Comparison of ENCODE assay signal across 8 mouse cellular contexts in genomic region chr2:69897039-69897617, GRCm38 (mm10). TPM values are rescaled to one million over a fixed set of nuclear protein-coding genes. Genes with fewer than 3 reads are reported as not detected.
DNase-seq lines count a peak whose midpoint lies in the region; ATAC-seq and TF ChIP-seq lines count a peak whose summit lies in the region.

Gene Ubr3, plus strand, starts transcription at chr2:69897246.

- ATAC-seq in forebrain, postnatal 0 days, result peak; percentile 99
- peak; percentile 99 for ATAC-seq in lung, embryonic 15.5 days (ENCODE audit: borderline replicate concordance, extremely low read depth, low FRiP score, low TSS enrichment)

- peak; percentile 82 to 99; a peak in 3 of 4 replicates for TF ChIP-seq POLR2A in MEL (IDR thresholded peaks at IDR 0.05; ENCODE audit: control insufficient read depth in 1 of 2, insufficient read depth in 1 of 2, low read depth in 1 of 2, low read length in 2 of 2, poor library complexity in 1 of 2)
- peak; percentile 23; the same call in 1 of the 2 replicates for TF ChIP-seq POLR2A in cerebellum, adult 2 months (IDR thresholded peaks at IDR 0.05; ENCODE audit: borderline replicate concordance, insufficient read depth, low read length)

- H3K79me2 ChIP-seq in MEL (ENCODE audit: control insufficient read depth, insufficient read depth, low read length, poor library complexity), result peaks cover 24% of the 10 kb centered on the region

- H3K27ac ChIP-seq in MEL (ENCODE audit: control insufficient read depth, low read depth, low read length), result peak within 1 kb of the TSS; percentile 66
- H3K27ac ChIP-seq in cerebellum, adult 2 months (ENCODE audit: insufficient read depth, low read length), result peak within 1 kb of the TSS; percentile 74
- peak within 1 kb of the TSS; percentile 95 for H3K27ac ChIP-seq in forebrain, postnatal 0 days (ENCODE audit: low read depth, low read length)
- H3K27ac ChIP-seq in lung, embryonic 15.5 days, result peak within 1 kb of the TSS; percentile 86

- H3K36me3 ChIP-seq in MEL (ENCODE audit: control insufficient read depth in 1 of 2, insufficient read depth in 2 of 2, low read length in 2 of 2), result peaks cover 4 to 19% of the 10 kb centered on the region in 2 experiments; a peak in 2 of 4 replicates
- no peaks in the 10 kb centered on the region for H3K36me3 ChIP-seq in forebrain, postnatal 0 days (ENCODE audit: insufficient read depth)
- no peaks in the 10 kb centered on the region for H3K36me3 ChIP-seq in lung, embryonic 15.5 days

- no peak for TF ChIP-seq EP300 in MEL (IDR thresholded peaks at IDR 0.05; ENCODE audit: low read depth in 1 of 2, low read length in 2 of 2)

- DNase-seq in MEL (ENCODE audit: low read depth, low spot score), result peak; percentile 97
- peak; percentile 95 to 96 for DNase-seq in cerebellum, adult 2 months
- DNase-seq in forebrain, postnatal 0 days, result peak; percentile 96
- DNase-seq in heart, postnatal 4 days, result peak; percentile 99
- DNase-seq in layer of hippocampus, adult 8-10 months (ENCODE audit: low spot score in 2 of 2), result peak; percentile 92 to 96
- DNase-seq in ovary, adult 18-20 months (ENCODE audit: low spot score), result peak; percentile 95
- DNase-seq in thymus, postnatal 0 days (ENCODE audit: low spot score), result peak; percentile 97

- peak within 1 kb of the TSS; percentile 95 for H3K9ac ChIP-seq in MEL (ENCODE audit: control insufficient read depth, low read depth, low read length, poor library complexity, severe bottlenecking)
- peak within 1 kb of the TSS; percentile 99 for H3K9ac ChIP-seq in forebrain, postnatal 0 days
- peak within 1 kb of the TSS; percentile 90 for H3K9ac ChIP-seq in lung, embryonic 15.5 days

- peaks cover 8 to 9% of the 10 kb centered on the region in 2 experiments for H3K4me1 ChIP-seq in MEL (ENCODE audit: control insufficient read depth in 1 of 2, insufficient read depth in 2 of 2, low read length in 2 of 2)
- no peaks in the 10 kb centered on the region for H3K4me1 ChIP-seq in cerebellum, adult 2 months (ENCODE audit: control insufficient read depth, insufficient read depth, low read length)
- no peaks in the 10 kb centered on the region; the same call in 1 of the 2 replicates for H3K4me1 ChIP-seq in forebrain, postnatal 0 days (ENCODE audit: insufficient read depth)
- peaks cover 7% of the 10 kb centered on the region for H3K4me1 ChIP-seq in lung, embryonic 15.5 days

- TF ChIP-seq RAD21 in MEL (IDR thresholded peaks at IDR 0.05; ENCODE audit: low read depth, low read length), result no peak

- peak within 1 kb of the TSS; percentile 72 to 99 for H3K4me3 ChIP-seq in MEL (ENCODE audit: control insufficient read depth in 1 of 2, insufficient read depth in 1 of 2, low read depth in 2 of 2, low read length in 2 of 2)
- peak within 1 kb of the TSS; percentile 88 for H3K4me3 ChIP-seq in cerebellum, adult 2 months (replicated peaks; ENCODE audit: insufficient read depth, low read depth, low read length)
- H3K4me3 ChIP-seq in forebrain, postnatal 0 days (ENCODE audit: low read depth, low read length), result peak within 1 kb of the TSS; percentile 99
- peak within 1 kb of the TSS; percentile 73 for H3K4me3 ChIP-seq in lung, embryonic 15.5 days

- H3K27me3 ChIP-seq in MEL (ENCODE audit: control insufficient read depth in 1 of 2, insufficient read depth in 2 of 2, low read length in 2 of 2), result no peaks in the 10 kb centered on the region
- no peaks in the 10 kb centered on the region for H3K27me3 ChIP-seq in cerebellum, adult 2 months (ENCODE audit: control insufficient read depth, insufficient read depth, low read length)
- no peaks in the 10 kb centered on the region for H3K27me3 ChIP-seq in forebrain, postnatal 0 days (ENCODE audit: insufficient read depth, low read length)
- no peaks in the 10 kb centered on the region for H3K27me3 ChIP-seq in lung, embryonic 15.5 days

- 2% methylated on average over 58 of the region's 65 CpGs for WGBS in cerebellum, adult 2 months
- under 1% methylated on average over 64 of the region's 65 CpGs for WGBS in forebrain, postnatal 0 days
- under 1% methylated on average over 65 of the region's 65 CpGs for WGBS in lung, embryonic 15.5 days

- no peak for TF ChIP-seq CTCF in MEL (IDR thresholded peaks at IDR 0.05 in 2 of 3, conservative IDR thresholded peaks at IDR 0.05 in 1 of 3; ENCODE audit: control insufficient read depth in 1 of 3, insufficient read depth in 1 of 3, low read depth in 2 of 3, low read length in 3 of 3, poor library complexity in 1 of 3, severe bottlenecking in 1 of 3)
- no peak for TF ChIP-seq CTCF in cerebellum, adult 2 months (IDR thresholded peaks at IDR 0.05; ENCODE audit: borderline replicate concordance, insufficient read depth, low read depth, low read length)
- TF ChIP-seq CTCF in forebrain, postnatal 0 days (IDR thresholded peaks at IDR 0.05; ENCODE audit: low read depth), result no peak

- peak within 1 kb of the TSS; percentile 85 for H3K4me2 ChIP-seq in forebrain, postnatal 0 days (ENCODE audit: low read depth)
- peak within 1 kb of the TSS; percentile 87 for H3K4me2 ChIP-seq in lung, embryonic 15.5 days

- H3K9me3 ChIP-seq in MEL (replicated peaks; ENCODE audit: insufficient read depth, low read length), result no peaks in the 10 kb centered on the region
- H3K9me3 ChIP-seq in forebrain, postnatal 0 days (ENCODE audit: low read length), result no peaks in the 10 kb centered on the region
- H3K9me3 ChIP-seq in lung, embryonic 15.5 days, result no peaks in the 10 kb centered on the region

TF ChIP-seq in MEL, 35 proteins besides CTCF, POLR2A, EP300 and RAD21:
- no peak for TF ChIP-seq JUND (IDR thresholded peaks at IDR 0.05; ENCODE audit: low read depth, low read length)
- no peak; the same call in 1 of the 2 replicates for TF ChIP-seq KAT2A (conservative IDR thresholded peaks at IDR 0.05; ENCODE audit: low read depth, low read length)
- 0 out of 2 replicates have a peak, but pooled peaks have one; percentile 5 for TF ChIP-seq ETS1 (IDR thresholded peaks at IDR 0.05; ENCODE audit: low read depth, low read length)
- TF ChIP-seq E2F4 (IDR thresholded peaks at IDR 0.05; ENCODE audit: borderline replicate concordance, low read depth, low read length), result no peak
- TF ChIP-seq NELFE (IDR thresholded peaks at IDR 0.05; ENCODE audit: low read depth, low read length), result peak; percentile 85
- TF ChIP-seq NRF1 (IDR thresholded peaks at IDR 0.05; ENCODE audit: insufficient read depth, low read depth, low read length, poor library complexity, severe bottlenecking), result peak; percentile 48; the same call in 1 of the 2 replicates
- no peak for TF ChIP-seq USF2 (IDR thresholded peaks at IDR 0.05; ENCODE audit: borderline replicate concordance in 1 of 2, insufficient read depth in 1 of 2, low read depth in 1 of 2, low read length in 2 of 2)
- peak; percentile 39; the same call in 1 of the 2 replicates for TF ChIP-seq SIN3A (IDR thresholded peaks at IDR 0.05; ENCODE audit: low read length)
- TF ChIP-seq MAZ (IDR thresholded peaks at IDR 0.05; ENCODE audit: low read depth, low read length), result peak; percentile 80
- TF ChIP-seq POLR2AphosphoS5 (IDR thresholded peaks at IDR 0.05; ENCODE audit: borderline replicate concordance, low read depth, low read length), result no peak
- no peak for TF ChIP-seq TBP (IDR thresholded peaks at IDR 0.05; ENCODE audit: low read depth, low read length)
- no peak for TF ChIP-seq GABPA (IDR thresholded peaks at IDR 0.05; ENCODE audit: low read depth, low read length)
- TF ChIP-seq ZKSCAN1 (IDR thresholded peaks at IDR 0.05; ENCODE audit: low read depth, low read length), result no peak
- 0 out of 2 replicates have a peak, but pooled peaks have one; percentile 25 for TF ChIP-seq TCF12 (IDR thresholded peaks at IDR 0.05; ENCODE audit: low read depth, low read length)
- TF ChIP-seq ZNF384 (IDR thresholded peaks at IDR 0.05; ENCODE audit: low read depth, low read length), result no peak
- no peak for TF ChIP-seq MYC (IDR thresholded peaks at IDR 0.05; ENCODE audit: low read depth, low read length)
- 0 out of 2 replicates have a peak, but pooled peaks have one; percentile 3 for TF ChIP-seq MXI1 (IDR thresholded peaks at IDR 0.05; ENCODE audit: low read depth, low read length)
- no peak for TF ChIP-seq ZC3H11A (IDR thresholded peaks at IDR 0.05; ENCODE audit: low read depth, low read length)
- TF ChIP-seq HCFC1 (IDR thresholded peaks at IDR 0.05; ENCODE audit: low read depth, low read length), result peak; percentile 77
- no peak for TF ChIP-seq USF1 (IDR thresholded peaks at IDR 0.05; ENCODE audit: low read depth, low read length)
- peak; percentile 66; the same call in 1 of the 2 replicates for TF ChIP-seq ZMIZ1 (IDR thresholded peaks at IDR 0.05; ENCODE audit: low read depth, low read length)
- TF ChIP-seq RCOR1 (IDR thresholded peaks at IDR 0.05; ENCODE audit: low read depth, low read length), result no peak
- peak; percentile 98 for TF ChIP-seq CHD2 (IDR thresholded peaks at IDR 0.05; ENCODE audit: low read length)
- no peak for TF ChIP-seq MAFK (IDR thresholded peaks at IDR 0.05; ENCODE audit: borderline replicate concordance, low read depth, low read length)
- no peak for TF ChIP-seq MEF2A (IDR thresholded peaks at IDR 0.05; ENCODE audit: extremely low read depth, insufficient replicate concordance, low read depth, low read length, poor library complexity, severe bottlenecking)
- TF ChIP-seq CHD1 (IDR thresholded peaks at IDR 0.05; ENCODE audit: low read depth, low read length), result no peak

RNA-seq across cellular contexts. Expression of gene Ubr3, which starts in this region (rescaled TPM):
- 10.1 and 13.5 TPM in 2 replicates for total RNA-seq in MEL (2012; rRNA removed)
- polyA plus RNA-seq in MEL (2012; ENCODE audit: insufficient read depth in 1 of 2, insufficient read length in 2 of 2, low read depth in 1 of 2, low replicate concordance in 2 of 2, missing spikeins in 1 of 2), result 100 to 1,000 TPM in 1 of 2 experiments, 10 to 100 TPM in 1; 25.3 to 188 TPM
- polyA plus RNA-seq in cerebellum, adult 2 months (2012; rRNA removed), result 63.2 and 67.5 TPM in 2 replicates
- total RNA-seq in forebrain, postnatal 0 days (2014; rRNA removed), result 42.9 and 53.9 TPM in 2 replicates
- 7.7 and 10.9 TPM in 2 replicates for polyA plus RNA-seq in forebrain, postnatal 0 days (2015; fragmentation: Nextera tagmentation; extraction: Ambion mirVana)
- total RNA-seq in heart, postnatal 4 days (2021), result 10 to 100 TPM; 87.2 to 88.7 TPM
- 100 to 1,000 TPM; 108 to 133 (median 128) TPM for total RNA-seq in layer of hippocampus, adult 8-10 months (2022)
- polyA plus RNA-seq in lung, embryonic 15.5 days (2015; fragmentation: Nextera tagmentation; extraction: Ambion mirVana), result 10.8 and 13.3 TPM in 2 replicates
- polyA plus RNA-seq in thymus, postnatal 0 days (2015; fragmentation: Nextera tagmentation; extraction: Ambion mirVana), result 9.0 and 11.0 TPM in 2 replicates

Comparison
In these comparisons a context has a peak if more than half of its experiments do, and no peak if none do; other contexts are left out.
1. Peak in every context shown above with its lines: DNase-seq, ATAC-seq, H3K4me3 ChIP-seq and H3K27ac ChIP-seq.